Mouse (Mus musculus) ES-CJ7 (cell line): ENCODE measurements around the gene Hist1h2ah.

Source experiments
- DNase-seq: peaks from one replicate; pipeline ENCODE4 v3.0.0; 2011; ENCODE audit warnings: low read depth, low spot score

The Hist1h2ah gene

DNA sequence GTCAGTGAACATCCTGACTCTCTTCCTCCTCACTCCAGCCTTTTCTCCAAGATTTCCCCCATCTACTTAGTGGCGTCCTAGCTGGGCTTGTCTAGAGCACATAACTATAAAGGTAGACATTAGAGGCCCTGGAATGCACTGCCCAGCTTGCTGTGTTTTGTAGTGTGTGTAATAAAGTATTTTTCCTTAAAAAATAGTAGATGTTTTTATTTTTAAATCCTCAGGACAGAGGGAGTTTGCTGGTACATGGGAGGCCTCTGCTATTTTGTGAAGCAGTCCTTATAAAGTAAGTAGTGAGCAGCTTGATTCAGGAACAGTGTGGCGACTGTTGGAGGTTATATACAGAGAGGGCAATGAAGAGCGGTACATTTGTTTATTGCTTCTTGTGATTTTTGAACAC is 26.7 kb downstream of the Hist1h2ah start:
- DNase-seq = no peak

DNA sequence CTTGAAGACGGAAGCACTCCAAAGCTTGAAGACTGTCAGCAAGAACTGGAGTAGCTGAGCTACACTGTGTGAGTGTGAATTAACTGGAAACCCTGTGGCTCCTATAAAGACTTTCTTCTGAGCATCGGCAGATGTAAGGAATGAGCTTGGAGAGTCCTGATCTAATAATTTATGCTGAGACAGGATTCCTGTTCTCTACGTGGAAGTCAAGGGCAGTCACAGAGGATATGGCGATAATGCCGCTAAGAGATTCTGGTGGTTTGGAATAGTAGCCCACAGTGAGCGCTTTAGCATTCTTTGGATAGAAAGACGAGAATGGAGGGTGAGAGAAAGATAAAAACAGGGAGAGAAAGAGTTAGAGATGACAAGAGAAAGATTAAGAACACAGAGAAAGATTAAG is 27.5 kb downstream of the Hist1h2ah start:
- no peak for DNase-seq

DNA sequence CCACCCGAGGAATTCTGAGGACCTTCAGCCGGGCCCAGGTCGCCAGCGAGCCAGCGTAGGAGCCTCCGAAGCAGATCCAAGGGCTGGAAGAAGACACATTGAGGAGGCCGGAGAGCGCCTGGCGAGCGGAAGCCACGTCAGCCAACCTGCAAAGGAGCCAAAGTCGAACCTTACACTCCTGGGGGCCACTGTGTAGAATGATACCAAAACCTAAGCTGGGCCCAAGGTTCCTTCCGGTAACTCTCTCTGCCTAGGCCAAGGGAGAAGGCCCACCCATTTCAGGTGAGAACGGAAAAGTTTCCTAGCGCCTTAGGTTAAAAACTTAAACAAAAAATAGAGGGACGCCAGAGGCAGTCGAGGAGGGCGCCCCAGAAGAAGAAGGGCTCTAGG is 28.3 kb downstream of the Hist1h2ah start:
- DNase-seq = no peak

DNA sequence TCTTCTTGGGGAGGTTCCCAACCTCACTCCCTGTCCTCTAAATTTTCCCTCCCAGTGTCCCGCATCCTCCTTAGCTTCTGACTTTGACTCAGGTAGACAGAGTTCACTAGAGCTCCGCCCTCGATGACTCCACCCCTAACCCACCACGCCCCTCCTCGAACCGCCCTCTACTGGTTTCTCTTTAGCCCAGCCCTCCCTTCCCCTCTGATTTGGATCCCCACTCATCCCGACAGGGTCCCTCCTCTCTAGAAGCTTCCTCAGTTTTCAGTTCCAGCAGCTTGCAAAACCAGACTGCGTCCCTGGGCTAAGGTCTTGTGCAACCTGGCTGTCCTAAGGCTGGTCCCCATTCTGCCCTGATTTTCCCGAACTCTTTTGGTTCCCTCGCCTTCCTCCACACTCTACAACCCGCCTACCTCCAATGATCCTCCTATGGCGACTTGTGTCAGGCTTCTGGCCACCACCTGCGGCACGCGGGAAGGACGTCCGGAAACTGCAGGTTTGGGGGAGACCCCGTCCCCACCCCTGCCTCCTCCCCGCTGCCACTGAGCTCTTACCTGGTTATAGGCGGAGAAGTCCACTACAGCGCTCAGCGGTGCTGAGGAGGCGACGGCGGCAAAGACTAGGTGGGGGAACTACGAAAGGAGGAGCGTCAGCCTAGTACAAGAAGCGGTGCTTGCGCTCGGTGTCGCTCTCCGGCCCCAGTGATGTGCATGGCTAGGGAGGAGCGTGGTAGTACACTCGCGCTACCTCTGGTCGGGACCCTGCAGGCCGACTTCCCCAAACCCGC is 28.8 kb downstream of the Hist1h2ah start:
- peak; percentile 89 for DNase-seq

DNA sequence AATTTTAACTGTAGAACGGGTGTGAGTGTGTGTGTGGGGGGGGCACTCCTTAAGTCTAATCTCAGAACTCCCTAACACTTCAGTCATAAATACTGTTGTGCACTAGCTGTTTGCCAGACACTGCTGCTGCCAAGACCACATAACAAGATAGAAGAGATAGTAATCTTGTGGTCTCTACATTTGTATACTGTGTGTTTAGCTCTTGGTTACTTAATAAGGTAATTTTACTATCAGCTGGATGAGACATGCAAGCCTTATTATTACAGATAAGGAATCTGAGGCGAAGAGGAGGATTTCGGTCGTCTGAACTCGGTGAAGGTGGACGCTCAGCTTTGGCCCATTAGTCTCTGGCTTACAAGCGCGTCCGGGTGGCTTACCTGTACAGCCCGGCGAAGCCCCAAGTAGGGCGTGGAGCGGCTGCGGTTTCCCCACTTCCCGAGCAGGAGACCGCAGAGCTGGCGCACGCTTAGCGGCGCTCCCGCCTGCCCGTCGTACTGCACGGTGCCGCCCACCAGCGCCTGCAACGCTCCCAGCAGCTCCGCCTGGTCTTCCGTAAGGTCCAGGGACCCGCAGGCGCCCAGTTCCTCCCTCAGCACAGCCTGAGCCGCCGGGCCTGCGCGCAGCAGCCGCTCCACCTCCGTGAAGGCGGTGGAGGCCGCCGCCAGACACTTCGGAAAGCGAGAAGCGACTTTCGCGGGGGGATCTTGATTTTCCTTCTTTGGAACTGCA is 29.6 kb downstream of the Hist1h2ah start:
- peak; percentile 47 for DNase-seq

DNA sequence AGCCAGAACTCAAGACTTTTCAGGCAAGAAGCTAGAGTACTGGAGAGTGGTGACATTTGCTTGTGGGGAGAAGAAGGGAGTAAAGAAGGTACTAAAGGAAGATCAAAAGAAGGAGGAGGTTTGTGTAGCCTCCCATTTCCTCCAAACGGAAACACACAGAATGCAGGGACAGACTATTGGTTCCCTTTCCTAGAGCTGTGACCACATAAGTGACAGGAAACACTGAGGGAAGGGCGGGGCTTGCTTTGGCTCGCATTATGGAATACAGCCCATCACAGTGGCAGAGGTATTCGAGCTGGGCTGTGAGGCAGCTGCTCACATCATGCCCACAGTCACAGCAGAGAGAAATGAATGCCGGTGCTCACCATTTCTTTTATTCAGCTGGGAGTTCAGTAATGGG is 33.5 kb downstream of the Hist1h2ah start:
- DNase-seq = no peak

DNA sequence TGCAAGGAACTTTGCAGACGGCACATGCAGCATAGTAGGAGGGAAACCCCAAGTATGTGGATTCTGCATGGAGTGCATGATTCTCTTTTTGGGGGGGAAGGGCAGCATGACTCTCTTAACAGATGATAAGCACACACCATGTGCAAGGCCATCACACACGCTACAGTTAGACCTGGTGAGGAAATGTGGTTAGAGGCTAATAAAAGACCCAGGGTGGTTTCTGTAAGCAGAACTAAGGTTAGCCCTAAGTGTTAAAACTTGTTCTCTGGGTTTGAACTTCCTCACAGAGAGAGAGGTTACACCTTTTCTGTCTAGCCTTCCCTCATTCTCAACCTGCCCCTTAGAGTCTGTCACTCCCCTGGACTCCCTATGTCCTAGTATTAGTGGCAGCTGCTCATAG is 34.0 kb downstream of the Hist1h2ah start:
- DNase-seq = no peak

DNA sequence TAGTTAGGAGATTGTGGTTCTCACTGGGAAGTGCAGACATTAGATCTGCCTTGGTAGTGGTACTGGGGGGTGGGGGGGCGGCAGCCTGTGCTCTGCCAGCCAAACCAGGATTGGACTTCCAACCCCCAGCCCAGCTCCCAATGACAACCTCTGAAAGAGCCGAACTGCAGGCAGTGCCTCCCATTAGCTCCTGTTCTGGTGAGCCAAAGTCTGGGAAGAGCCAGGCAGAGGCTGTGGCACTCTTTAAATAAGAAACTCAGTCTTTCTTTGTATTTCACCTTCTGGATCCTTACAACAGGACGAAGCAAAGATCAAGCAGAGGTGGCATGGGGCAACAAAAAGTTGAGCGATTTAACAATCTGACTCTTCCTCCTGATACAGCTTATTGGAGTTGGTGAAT is 36.2 kb downstream of the Hist1h2ah start:
- no peak for DNase-seq

DNA sequence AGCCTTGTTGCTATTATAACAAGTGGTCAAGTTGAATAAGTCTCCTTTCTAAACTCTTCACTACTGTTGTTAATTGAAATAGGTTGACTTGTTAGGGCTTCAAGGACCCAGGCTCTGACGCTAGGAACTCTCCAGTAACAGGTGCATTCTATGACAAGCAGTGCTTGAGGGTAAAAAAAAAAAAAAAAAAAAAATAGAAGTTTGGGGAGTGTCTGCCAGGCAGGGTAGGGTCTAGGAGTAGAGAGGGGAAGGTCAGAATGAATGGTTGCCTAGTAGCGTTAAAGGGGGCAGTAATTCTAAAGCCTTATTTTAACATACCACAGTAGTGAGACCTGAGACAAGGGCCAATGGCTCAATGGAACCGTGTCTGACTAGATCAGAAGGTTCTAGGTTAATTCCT is 37.0 kb downstream of the Hist1h2ah start:
- DNase-seq = no peak

DNA sequence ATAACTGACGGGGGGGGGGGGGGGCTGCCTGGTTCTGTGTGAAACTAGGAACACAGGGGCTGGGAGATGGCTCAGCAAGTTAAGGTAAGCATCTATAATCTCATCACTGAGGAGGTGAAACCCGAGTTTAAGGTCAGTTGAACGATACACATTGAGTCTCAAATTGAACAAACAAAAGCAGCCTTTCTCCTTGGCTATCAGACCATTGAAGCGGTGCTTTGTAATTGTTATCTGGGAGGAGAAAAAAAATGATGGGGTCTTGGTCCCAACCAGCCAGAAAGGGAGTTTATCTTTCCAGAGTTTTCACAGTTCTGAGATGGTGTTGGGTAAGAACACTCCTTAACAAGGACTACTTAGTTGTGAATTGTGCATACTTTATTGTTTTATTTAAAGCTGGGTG is 37.5 kb downstream of the Hist1h2ah start:
- DNase-seq = peak; percentile 27

DNA sequence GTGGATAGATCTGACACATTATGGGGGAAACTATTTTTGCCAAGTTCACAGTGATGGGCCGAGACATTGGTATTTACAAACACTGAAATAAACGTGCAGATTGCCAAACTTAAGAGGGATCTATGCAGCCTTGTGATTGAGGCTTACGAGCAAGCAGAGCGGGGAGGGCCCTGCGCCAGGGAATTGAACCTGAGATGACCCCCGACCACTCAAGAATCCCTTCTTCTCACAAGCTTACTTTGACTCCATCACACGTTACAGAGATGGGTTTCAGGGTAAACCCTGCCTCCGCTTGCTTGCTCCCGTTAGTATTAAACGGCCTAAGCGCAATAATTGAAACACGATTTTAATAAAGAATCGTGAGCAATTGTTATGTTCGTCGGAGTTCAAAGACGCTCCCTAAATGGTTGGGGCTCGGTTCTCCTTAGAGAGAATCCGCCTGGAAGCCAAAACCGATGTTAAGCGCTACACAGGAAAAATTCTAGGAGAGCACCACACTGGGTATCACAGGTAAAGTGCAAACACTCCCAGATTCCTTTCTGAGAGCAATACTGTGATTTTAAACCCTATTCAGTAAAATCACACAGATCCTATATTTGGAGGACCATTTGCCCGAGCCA is 38.1 kb downstream of the Hist1h2ah start:
- no peak for DNase-seq

DNA sequence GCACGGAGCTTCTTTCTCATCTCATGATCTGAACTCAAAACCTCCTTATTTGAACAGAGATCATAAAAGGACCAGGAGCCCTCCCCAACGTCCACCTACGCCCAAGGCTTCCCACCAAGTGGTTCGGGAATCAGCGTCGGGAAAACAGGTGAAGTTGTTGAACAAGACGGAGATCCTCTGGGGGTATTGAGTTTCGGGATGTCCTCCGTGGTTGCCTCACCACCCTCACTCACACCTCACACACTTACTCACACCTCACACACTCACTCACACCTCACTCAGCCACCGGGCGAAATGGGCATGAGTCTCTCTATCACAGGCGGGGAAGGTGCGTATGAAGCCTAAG is 38.6 kb downstream of the Hist1h2ah start:
- peak; percentile 27 for DNase-seq

DNA sequence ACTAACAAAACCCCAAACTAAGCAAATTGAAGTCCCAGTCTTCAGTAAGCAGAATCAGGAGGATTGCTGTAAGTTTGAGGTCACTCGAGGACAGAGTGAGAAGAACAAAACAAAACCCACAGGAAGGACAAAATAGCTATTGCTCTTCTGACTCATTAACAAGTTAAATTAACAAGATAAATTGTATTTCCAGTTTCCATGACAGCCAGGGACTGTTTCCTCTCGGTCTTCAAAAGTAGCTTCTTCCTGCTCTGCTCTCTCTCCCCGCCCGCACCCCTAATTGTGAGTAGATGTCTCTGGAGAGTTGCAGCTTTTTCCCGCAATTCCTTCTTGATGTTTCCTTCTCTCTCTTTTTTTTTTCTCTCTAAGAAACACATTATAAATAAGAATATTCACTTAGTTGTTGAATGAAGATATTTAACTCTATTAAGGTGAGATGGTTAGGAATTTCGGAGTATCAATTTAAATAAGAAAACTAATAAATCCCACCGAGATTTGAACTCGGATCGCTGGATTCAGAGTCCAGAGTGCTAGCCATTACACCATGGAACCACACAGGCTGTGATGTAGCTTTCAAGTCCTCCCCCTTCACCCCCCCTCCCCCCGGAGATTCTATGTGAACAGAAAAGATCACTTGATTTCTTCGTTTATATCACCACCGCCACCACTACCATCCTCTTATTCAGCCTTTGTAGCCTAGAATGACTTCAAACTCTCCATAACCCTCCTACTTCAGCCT is 39.1 kb downstream of the Hist1h2ah start:
- peak; percentile 71 for DNase-seq

DNA sequence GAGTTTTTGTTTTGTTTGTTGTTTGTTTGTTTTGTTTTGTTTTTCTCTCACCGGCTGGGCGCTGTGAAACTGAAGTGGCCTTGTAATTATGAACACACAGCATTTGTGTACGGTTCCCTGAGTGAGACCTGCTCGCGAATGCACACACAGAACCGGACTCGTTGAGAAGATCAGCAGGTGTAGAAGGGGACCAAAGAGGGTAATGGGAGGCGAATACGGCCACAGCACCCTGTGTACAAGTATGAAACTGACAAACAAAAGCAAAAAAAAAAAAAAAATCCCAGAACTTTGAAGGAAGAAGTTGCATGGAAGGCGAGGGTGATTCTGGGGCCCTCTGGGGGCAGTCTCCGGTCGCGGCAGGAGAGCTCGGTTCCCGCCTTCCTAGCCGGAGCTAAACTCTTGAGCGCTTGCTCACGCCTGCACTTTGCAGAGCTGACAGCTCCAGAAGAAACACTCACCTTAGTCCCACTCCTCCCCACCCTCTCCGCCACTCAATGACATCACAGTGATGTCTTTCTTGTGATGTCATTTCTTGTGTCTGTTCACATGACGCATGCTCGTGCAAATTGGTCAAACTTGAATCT is 39.9 kb downstream of the Hist1h2ah start:
- peak; percentile 90 for DNase-seq

DNA sequence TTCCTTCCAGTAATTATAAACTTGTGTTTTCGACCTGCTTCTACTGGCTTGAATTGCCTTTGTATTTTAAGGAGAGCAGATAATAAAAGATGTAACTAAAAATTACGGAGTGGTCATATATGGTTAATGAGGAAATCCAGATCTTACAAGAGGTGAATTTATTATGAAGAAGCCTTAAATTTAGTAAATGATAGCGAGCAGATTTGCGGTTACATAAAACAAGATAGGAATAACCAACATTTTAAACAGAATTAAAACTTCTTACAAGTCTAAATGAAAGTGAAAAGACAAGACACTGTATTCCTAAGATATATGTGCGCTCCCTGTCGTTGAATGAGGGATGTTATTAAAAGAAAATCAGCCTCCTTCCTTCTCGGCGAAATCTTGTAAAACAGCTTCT is 40.5 kb downstream of the Hist1h2ah start:
- DNase-seq = no peak

DNA sequence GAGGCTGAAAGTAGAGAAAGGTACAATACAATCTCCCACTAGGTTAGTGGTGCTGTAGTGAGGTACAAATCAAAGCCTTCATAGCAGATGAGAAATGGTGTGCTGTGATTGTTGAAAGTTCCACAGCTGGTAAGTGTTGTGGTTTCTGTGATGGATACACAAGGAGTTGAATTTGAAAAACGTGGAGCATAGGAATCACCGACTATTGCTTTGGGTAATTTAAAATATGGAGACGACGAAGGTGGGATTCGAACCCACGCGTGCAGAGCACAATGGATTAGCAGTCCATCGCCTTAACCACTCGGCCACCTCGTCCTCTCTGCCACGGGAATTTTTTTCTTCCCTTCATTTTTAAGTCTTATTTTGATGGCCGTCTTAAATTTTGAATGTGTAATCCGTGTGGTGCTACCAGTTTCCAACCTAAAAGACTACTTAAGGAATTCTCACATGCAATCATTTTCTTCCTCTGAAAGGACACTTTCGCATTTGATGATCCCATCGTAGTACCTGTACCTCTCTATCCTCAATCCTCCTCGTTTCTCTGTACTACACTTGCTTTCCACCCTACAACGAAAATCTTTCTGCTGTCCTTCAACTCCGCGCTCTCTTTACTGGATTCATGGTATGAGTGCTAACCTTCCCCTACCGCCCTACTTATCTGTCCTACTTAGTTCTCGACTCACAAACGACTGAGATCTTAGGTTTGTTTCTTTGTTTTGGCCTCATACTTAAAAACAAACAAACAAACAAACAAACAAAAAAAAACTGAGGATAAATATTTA is 41.2 kb downstream of the Hist1h2ah start:
- DNase-seq = peak; percentile 93

DNA sequence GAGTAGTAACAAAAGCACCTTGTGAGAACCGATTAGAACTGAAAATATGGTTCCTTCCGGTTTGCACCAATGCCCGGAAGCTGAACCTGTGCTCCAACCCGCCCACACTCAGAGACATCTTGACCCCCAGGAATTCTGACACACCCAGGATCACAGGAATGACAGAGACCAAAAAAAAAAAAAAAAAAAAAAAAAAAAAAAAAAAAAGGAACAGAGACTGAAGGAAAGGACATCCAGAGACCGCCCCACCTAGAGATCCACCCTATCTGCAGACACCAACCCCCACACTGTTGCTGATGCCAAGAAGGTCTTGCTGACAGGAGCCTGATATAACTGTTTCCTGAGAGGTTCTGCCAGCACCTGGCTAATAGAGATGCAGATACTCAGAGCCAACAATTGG is 42.8 kb downstream of the Hist1h2ah start:
- peak; percentile 49 for DNase-seq
